Mouse (Mus musculus) stomach, postnatal 0 days (tissue): ENCODE measurements around the gene Atp5f1.

Source experiments
- CTCF ChIP-seq: IDR thresholded peaks from 2 replicates; pipeline ENCODE4 v1.5.1; 2016; ENCODE audit warnings: antibody characterized with exemption, low read depth, mild to moderate bottlenecking, moderate library complexity
- EP300 ChIP-seq: optimal IDR thresholded peaks from 2 replicates; pipeline ENCODE3; 2016; ENCODE audit warnings: antibody characterized with exemption

DNA sequence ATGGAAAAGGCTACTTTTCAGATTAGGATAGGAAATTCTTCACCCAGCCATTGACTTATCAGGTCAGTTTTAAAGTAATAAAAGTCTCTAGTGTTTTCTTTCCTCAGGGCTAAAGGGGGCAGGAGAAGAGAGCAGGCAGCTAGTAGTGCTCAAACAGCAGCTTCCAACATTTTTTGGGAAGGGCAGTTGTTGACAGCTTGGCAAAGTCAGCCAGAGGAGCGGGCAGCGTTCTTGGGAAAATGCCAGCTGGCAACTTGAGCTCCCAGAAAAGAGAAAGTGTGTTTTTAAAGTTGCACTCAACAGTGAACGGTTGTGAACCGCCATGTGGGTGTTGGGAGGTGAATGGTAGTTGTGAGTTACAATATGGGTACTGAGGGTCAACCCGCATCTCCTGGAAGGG is 24.9 kb downstream of the Atp5f1 start:
- TF ChIP-seq CTCF (no peak), EP300 (no peak)
